Mouse (Mus musculus): ENCODE results near the gene Sun1.

Sun1 gene

DNA sequence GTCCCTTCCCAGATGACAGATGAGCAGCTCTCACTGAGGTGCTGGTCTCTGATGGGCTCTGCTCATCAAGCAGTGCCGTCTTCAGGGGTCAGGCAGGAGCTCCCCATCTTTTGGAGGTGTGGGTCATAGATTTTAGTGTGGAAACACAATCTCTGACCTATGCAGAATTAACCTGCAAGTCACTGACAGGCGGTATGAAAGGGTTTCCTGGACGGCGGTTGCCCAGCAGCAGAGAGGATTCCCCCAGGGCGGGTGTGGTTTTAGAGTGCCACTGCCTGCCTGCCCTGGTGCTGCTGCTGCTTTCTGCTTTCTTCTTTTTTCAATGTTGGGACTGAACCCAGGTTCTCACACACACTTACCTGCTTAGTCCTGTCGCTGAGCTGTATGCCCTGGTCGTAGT is 6.1 kb downstream of the Sun1 start:
- intact Hi-C loops (cut with DNase I), result no loop called here

DNA sequence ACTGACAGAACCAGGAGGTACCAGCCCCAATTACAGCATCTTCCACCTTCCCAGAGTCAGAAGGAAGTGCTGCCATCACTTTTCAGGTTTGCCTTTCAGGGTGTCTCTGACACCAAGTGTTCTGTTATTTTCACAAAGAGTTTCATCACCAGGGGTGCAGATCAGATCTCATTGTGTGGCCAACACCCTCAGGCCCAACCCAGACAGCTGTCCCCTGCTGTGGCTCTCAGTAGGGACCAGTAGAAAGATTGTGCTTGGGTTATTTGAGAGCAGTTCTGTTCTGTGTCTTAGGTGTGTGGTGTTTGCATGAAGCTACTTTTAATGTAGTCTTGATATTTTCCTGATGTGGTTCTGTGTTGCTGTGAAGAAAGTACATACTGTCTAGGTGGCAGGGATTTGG is 7.7 kb downstream of the Sun1 start:
- intact Hi-C loops (cut with DNase I), result no loop called here

DNA sequence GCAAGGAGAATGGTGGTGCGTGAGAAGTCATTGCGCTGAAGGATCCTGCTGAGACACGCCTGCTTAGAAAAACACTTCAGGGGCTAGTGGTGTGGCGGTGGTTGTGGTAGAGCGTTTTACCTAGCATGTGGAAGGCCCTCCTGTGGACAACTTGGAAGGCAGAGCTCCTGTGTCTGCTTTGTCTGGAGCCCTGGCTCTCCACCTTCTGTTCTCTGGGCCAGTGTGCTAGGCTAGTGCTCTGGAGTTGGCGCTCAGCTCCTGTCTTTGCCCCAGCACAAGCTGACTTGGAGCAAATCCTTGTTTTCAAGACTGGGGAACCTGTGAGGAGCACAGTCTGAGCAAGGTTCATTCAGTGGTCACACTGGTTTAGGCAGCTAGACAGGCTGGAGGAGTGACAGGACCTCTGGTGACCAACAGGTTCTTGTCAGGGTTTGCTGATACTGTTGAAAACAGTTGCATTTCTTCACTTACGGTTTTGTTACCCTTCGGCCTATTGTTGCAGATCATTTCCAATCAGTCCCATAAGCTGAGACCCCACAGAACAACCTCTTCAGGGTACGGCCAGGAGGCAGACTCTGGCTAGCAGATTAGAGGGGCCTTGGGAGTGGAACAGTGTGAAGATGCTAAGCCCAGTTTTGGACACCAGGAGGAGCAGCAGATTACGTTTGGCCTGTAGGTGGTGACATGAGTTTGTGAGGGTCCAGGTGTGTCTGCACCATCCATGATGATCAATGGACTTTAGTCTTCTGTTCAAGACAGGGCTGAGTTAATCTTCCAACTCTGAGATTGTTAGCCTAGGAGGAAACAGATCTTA is 8.6 kb downstream of the Sun1 start:
- intact Hi-C loops (cut with DNase I), result no loop called here

- intact Hi-C loops (cut with DNase I), result no loop called here
These were observed 9.2 kb downstream of the Sun1 start for GRCm38 (mm10) chr5:139209685-139210026.

GRCm38 (mm10) chr5:139211737-139212385 is 11.4 kb downstream of the Sun1 start:
- intact Hi-C loops (cut with DNase I), result no loop called here

- intact Hi-C loops (cut with DNase I), result no loop called here
These were observed 13.9 kb downstream of the Sun1 start for GRCm38 (mm10) chr5:139214298-139214697.

GRCm38 (mm10) chr5:139215184-139215583 is 14.7 kb downstream of the Sun1 start:
- intact Hi-C loops (cut with DNase I), result no loop called here

- intact Hi-C loops (cut with DNase I), result no loop called here
These were observed 15.7 kb downstream of the Sun1 start for GRCm38 (mm10) chr5:139216121-139216520.

DNA sequence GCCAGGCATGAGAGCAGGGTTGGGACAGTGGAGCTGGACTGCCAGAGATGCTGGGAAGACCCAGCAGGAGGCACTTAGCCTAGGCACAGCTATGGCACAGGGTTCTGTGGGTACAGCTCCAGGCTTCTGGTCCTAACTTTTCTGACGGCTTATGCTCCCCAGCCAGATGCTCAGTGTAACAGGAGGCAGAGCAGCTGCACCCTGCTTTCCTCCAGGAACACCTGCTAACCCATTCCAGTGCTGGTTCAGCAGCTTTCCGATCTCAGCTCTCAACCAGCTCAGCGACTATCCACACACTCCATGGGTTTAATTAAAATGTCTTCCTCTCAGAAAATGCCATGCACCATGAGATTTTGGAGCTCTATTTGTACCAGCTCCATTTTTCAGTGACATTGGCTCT is 16.3 kb downstream of the Sun1 start:
- intact Hi-C loops (cut with DNase I), result no loop called here

DNA sequence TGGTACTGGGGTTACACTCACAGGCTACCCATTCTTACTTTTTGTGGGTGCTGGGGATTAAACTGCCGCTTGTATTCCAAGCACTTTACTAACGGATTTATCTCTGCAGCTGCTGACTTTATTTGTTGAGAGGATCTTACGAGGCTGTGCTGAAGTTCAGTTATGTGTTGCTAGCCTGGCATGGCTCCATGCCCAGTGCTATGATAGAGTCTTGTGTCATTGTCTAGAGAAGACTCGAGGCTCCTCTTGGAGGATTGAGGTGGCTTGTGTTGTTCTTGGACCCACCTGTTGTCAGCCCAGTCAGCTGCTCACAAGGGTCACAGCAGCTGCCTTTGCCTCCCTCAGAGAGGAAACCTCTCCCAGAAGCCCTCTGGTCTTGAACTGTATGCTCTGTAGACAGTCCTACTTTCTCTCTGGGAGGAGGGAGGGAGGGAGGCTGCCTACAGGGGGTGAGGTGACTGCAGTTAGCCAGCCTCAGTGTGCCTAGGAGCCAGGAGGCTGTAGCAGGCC is 19.6 kb downstream of the Sun1 start:
- intact Hi-C loops (cut with DNase I), result no loop called here

- intact Hi-C loops (cut with DNase I), result no loop called here
These were observed 20.2 kb downstream of the Sun1 start for GRCm38 (mm10) chr5:139220610-139221009.

DNA sequence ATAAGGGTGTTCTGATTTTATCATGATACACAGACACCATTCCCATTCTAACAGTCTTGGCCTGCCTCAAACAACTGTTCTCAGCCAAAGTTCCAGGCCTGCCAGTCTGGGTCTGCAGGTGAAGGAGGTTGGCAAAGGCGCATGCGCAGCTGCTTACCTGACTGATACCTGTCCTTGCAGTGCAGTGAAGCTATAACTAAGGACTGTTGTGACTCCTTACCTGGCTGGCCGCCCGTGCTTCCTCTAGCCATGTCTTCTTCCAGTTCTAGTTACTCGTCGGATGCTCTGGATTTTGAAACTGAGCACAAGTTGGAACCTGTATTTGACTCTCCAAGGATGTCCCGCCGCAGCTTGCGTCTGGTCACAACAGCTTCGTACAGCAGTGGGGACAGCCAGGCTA is 22.9 kb downstream of the Sun1 start:
- intact Hi-C loops (cut with DNase I), result no loop called here

DNA sequence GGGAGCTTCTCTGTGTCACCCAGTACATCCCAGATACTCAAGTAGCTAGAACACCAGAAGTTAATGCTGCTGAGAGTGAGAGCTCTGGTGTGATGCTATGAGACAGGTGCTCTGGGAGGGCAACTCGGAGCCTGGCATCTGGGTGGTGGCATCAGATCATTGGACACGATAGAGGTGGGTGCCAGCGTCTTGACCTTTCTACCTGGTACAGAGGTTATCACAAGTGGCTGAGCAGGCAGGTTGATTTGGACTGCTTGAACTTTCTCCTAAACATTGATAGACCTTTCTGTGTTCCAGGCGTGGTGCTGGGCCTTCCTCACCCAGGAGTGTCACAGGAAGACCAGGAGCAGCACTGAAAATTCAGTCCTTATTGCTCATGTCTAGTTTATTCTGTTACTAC is 26.8 kb downstream of the Sun1 start:
- intact Hi-C loops (cut with DNase I), result no loop called here

DNA sequence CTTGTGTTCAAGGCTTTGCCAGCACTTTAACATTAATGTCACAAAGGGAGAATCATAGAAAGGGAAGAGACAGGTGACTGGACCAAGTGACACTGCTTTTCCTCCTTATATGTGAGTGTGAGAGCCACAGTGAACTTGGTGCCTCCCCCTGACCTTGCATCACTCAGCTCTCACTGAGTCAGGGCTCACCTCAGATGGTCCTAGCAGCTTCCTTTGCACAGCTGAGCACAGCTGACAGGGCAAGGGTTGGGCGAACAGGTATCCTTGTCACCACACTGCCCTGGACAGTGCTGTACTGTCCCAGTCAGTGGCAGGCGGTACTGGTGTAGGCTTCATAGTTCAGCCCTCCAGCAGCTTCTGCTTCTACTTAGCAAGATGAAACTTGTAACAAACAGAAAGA is 27.2 kb downstream of the Sun1 start:
- intact Hi-C loops (cut with DNase I), result no loop called here

GRCm38 (mm10) chr5:139228318-139228717 is 27.9 kb downstream of the Sun1 start:
- intact Hi-C loops (cut with DNase I), result no loop called here

DNA sequence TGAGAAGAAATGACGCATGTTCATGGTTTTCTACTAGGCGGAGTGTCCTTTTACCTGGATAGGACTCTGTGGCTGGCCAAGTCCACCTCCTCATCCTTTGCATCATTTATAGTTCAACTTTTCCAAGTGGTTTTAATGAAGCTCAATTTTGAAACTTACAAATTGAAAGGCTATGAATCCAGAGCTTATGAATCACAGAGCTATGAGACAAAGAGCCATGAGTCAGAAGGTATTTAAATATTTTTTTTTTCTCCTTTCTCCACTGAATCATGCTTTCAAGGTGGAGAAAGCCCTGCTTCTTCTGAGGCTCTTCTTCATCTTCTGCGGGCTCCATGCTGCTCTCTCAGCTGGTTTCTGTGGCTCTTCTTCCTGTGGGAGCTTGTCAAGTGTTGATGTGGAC is 29.3 kb downstream of the Sun1 start:
- intact Hi-C loops (cut with DNase I), result no loop called here

GRCm38 (mm10) chr5:139232083-139232482 is 31.6 kb downstream of the Sun1 start:
- intact Hi-C loops (cut with DNase I), result no loop called here

DNA sequence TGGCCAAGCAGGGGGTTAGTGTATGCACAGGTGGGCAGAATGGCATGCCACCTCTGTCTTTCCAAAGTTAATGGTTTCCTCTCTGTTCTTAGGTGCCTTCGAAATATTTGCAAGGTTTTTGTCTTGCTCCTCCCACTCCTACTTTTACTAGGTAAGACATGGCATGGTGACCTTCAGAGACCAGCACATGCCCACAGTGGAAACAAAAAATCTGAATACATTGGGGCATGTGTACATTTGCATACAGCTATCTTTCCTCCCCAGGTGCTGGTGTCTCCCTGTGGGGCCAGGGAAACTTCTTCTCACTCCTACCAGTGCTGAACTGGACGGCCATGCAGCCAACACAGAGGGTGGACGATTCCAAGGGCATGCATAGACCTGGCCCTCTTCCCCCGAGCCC is 34.0 kb downstream of the Sun1 start:
- intact Hi-C loops (cut with DNase I), result no loop called here

- intact Hi-C loops (cut with DNase I), result no loop called here
These were observed 37.0 kb downstream of the Sun1 start for GRCm38 (mm10) chr5:139237436-139237835.

GRCm38 (mm10) chr5:139241022-139241761 is 40.8 kb downstream of the Sun1 start:
- intact Hi-C loops (cut with DNase I), result no loop called here

- intact Hi-C loops (cut with DNase I), result no loop called here
These were observed 42.9 kb downstream of the Sun1 start for GRCm38 (mm10) chr5:139243384-139243783.

- intact Hi-C loops (cut with DNase I), result no loop called here
These were observed 47.3 kb downstream of the Sun1 start for GRCm38 (mm10) chr5:139247767-139248166.
